Mouse (Mus musculus) adrenal gland, postnatal 4 days (tissue): ENCODE measurements around the gene Dvl1. TPM values are rescaled to one million over a fixed set of nuclear protein-coding genes. Genes with fewer than 3 reads are reported as not detected.

Source experiments
- DNase-seq, 2 experiments: peaks; one replicate each; pipeline ENCODE4 v3.0.0; 2021 to 2022; ENCODE audit warnings: low spot score in 2 of 2, mixed read lengths in 2 of 2
- total RNA-seq, 2 experiments: library from RNA; stranded (reverse); gene quantifications; 2 replicates each; pipeline ENCODE4 v1.2.3; 2021

Dvl1 gene
- total RNA-seq, 2 experiments from 2014 or later: 53.5 to 53.8 TPM

- DNase-seq: peak; percentile 2
Observed at GRCm38 (mm10) chr4:155904318-155905102, 57.3 kb downstream of the Dvl1 start.

- DNase-seq: peak; percentile 1 to 2
Observed at GRCm38 (mm10) chr4:155905634-155906033, 58.4 kb downstream of the Dvl1 start.

DNA sequence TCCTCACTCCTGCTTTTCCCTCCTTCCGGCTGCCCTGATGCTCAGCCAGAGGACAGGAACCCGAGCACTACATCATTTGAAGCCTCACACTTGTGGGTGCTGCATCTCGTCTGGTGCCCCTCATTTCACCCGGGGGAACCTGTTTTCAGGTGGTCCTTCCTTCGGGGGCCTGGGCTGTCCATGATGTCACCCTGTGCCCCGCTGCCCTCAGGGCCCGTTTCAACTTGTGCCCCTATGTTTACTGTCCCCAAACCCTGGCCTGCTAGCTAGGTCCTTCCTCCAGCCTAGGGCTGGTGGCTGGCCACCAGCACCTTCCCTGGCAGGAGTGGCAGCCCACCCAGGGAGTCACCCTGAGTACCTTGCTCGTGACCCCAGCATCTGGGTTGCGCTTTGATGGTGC lies 58.9 kb downstream of the Dvl1 start:
- DNase-seq: peak in 1 of 2 experiments; percentile 1

GRCm38 (mm10) chr4:155907003-155907402 lies 59.8 kb downstream of the Dvl1 start:
- DNase-seq: peak; percentile 2

DNA sequence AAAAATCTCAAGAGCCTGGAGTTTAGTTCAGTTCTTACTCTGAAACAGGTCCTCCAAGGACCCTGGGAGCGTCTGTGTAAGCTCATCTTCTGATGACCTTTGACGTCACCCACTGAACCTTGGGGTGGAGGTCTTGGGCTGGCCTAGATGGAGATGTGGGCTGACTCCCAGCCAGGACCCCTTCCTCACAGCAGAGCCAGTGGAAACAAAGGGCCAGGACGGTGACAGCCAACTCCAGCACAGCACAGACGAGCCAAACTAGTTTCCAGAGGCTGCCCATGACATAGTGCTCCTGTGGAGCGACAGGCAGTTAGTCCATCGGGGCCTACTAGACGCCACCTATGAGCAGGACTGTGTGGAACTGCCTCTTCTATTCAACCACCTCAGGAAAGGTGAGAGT lies 61.1 kb downstream of the Dvl1 start:
- peak in 1 of 2 experiments; percentile 2 for DNase-seq

DNA sequence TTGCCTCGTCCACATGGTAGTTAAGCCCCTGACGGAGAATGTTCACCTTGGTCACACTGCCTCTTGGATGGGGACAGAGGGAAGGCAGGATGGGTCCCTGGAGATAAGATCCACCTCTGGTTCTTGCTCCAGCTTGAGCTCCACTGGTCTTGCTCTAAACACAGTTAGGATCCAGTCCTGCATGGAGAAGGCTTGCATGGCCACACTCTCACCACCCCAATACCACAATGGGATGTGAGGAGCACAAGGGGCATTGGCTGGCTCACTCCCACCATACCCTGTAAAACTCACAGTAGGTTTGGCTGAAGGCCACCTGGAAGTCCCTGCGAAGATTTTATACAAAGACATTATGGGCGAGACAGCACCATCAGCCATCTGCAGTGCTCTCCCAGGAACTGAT lies 61.5 kb downstream of the Dvl1 start:
- peak in 1 of 2 experiments; percentile 1 for DNase-seq

Other genes with a start within 250 kb of the Dvl1 start
- gene Slc35e2, start 246.0 kb upstream of the Dvl1 start, total RNA-seq: 10 to 100 TPM; 30.5 to 32.9 TPM
- gene Cdk11b, start 222.5 kb upstream of the Dvl1 start, total RNA-seq: 10 to 100 TPM; 53.8 to 55.0 TPM
- gene Gm10563, start 202.0 kb upstream of the Dvl1 start, total RNA-seq: not detected
- gene Mmp23, start 194.0 kb upstream of the Dvl1 start, total RNA-seq: 10 to 100 TPM; 18.8 to 25.4 TPM
- 10 to 100 TPM; 41.5 to 44.2 TPM for gene Mib2, start 178.2 kb upstream of the Dvl1 start, total RNA-seq
- 10 to 100 TPM; 54.6 to 60.4 TPM for gene Fndc10, start 153.1 kb upstream of the Dvl1 start, total RNA-seq
- gene Ssu72, start 142.6 kb upstream of the Dvl1 start, total RNA-seq: 10 to 100 TPM; 88.9 to 96.2 TPM
- gene Tmem240, start 112.6 kb upstream of the Dvl1 start, total RNA-seq: 1 to 10 TPM; 1.5 to 2.2 TPM
- gene Atad3a, start 86.3 kb upstream of the Dvl1 start, total RNA-seq: 100 to 1,000 TPM in 1 of 2 experiments, 10 to 100 TPM in 1; 99.1 to 102 TPM
- 1 to 10 TPM; 5.7 to 7.4 TPM for gene Vwa1, start 72.7 kb upstream of the Dvl1 start, total RNA-seq
- under 1 TPM; 0.79 to 0.84 TPM for gene Tmem88b, start 61.5 kb upstream of the Dvl1 start, total RNA-seq
- not detected for gene Ankrd65, start 57.0 kb upstream of the Dvl1 start, total RNA-seq
- gene Mrpl20, start 44.5 kb upstream of the Dvl1 start, total RNA-seq: 100 to 1,000 TPM; 110 to 122 TPM
- 100 to 1,000 TPM; 153 to 155 TPM for gene Ccnl2, start 34.9 kb upstream of the Dvl1 start, total RNA-seq
- gene Aurkaip1, start 16.1 kb upstream of the Dvl1 start, total RNA-seq: 100 to 1,000 TPM; 123 to 129 TPM
- gene Mxra8, start 7.7 kb upstream of the Dvl1 start, total RNA-seq: 10 to 100 TPM; 86.3 to 93.5 TPM
- under 1 TPM; 0.85 to 0.92 TPM for gene Tas1r3, start 16.0 kb downstream of the Dvl1 start, total RNA-seq
- 10 to 100 TPM; 20.2 to 21.0 TPM for gene Cptp, start 22.0 kb downstream of the Dvl1 start, total RNA-seq
- gene Ints11, start 22.1 kb downstream of the Dvl1 start, total RNA-seq: 10 to 100 TPM; 31.0 to 31.3 TPM
- gene Pusl1, start 44.4 kb downstream of the Dvl1 start, total RNA-seq: 10 to 100 TPM; 42.9 to 49.0 TPM
- gene Acap3, start 44.4 kb downstream of the Dvl1 start, total RNA-seq: 10 to 100 TPM; 35.5 to 36.7 TPM
- 10 to 100 TPM; 91.9 to 94.1 TPM for gene Ube2j2, start 96.4 kb downstream of the Dvl1 start, total RNA-seq
- 10 to 100 TPM; 75.8 to 79.9 TPM for gene C1qtnf12, start 114.9 kb downstream of the Dvl1 start, total RNA-seq
- gene B3galt6, start 145.2 kb downstream of the Dvl1 start, total RNA-seq: 1 to 10 TPM; 7.2 to 7.7 TPM
- 100 to 1,000 TPM; 224 to 231 TPM for gene Sdf4, start 145.5 kb downstream of the Dvl1 start, total RNA-seq
- 1 to 10 TPM; 2.9 to 3.4 TPM for gene Tnfrsf4, start 166.4 kb downstream of the Dvl1 start, total RNA-seq
- gene Tnfrsf18, start 178.8 kb downstream of the Dvl1 start, total RNA-seq: under 1 TPM in 1 of 2 experiments, not detected in 1; 0.39 TPM
- 1 to 10 TPM in 1 of 2 experiments, under 1 TPM in 1; 0.59 to 5.0 TPM for gene Ttll10, start 212.0 kb downstream of the Dvl1 start, total RNA-seq